Mouse (Mus musculus) CH12.LX (cell line): ENCODE data around the gene Rpl36-ps4. TPM values are rescaled to one million over a fixed set of nuclear protein-coding genes. Genes with fewer than 3 reads are reported as not detected.
"Not testable (repeated sequence)": the region's sequence is repeated elsewhere in the genome, so short reads cannot be mapped to it uniquely, and the experiment has no call there.

ENCODE experiments used
- DNase-seq: peaks from one replicate; pipeline ENCODE4 v3.0.0-alpha.2; 2013; ENCODE audit errors: extremely low read depth
- H3K27ac ChIP-seq: 2 replicates; pipeline ENCODE4 v1.5.1; 2012; ENCODE audit warnings: low read depth, mild to moderate bottlenecking, control low read depth, moderate library complexity; ENCODE audit not compliant: insufficient read depth
- H3K27me3 ChIP-seq: replicated peaks from 2 replicates; pipeline ENCODE3; 2012; ENCODE audit warnings: inconsistent platforms
- H3K36me3 ChIP-seq, 2 experiments: replicated peaks in 1 of 2; 2 replicates each; pipeline versions ENCODE3 to v1.6.1; 2012; ENCODE audit warnings: inconsistent platforms in 1 of 2, low read length in 1 of 2, mild to moderate bottlenecking in 1 of 2, mixed read lengths in 1 of 2, moderate library complexity in 1 of 2; ENCODE audit not compliant: control insufficient read depth in 1 of 2, insufficient read depth in 1 of 2
- H3K4me1 ChIP-seq, 2 experiments: 2 replicates each; pipeline ENCODE4 v1.6.1; 2012; ENCODE audit warnings: inconsistent platforms in 1 of 2, moderate library complexity in 1 of 2; ENCODE audit not compliant: insufficient read depth in 2 of 2, control insufficient read depth in 1 of 2
- H3K4me2 ChIP-seq: 2 replicates; pipeline ENCODE4 v1.6.1; 2012; ENCODE audit warnings: low read depth, mild to moderate bottlenecking, control low read depth; ENCODE audit not compliant: poor library complexity, insufficient read depth, severe bottlenecking
- H3K4me3 ChIP-seq, 3 experiments: fragments of 150-350 bp in 1 of 3; sonication (generic) in 1 of 3; replicated peaks in 1 of 3; 2 replicates each; pipeline versions ENCODE3 to v1.5.1; 2011 to 2012; ENCODE audit warnings: low read depth in 2 of 3, low read length in 2 of 3, mild to moderate bottlenecking in 2 of 3, moderate library complexity in 2 of 3, control low read depth in 1 of 3, improper control_type of control experiment in 1 of 3, inconsistent platforms in 1 of 3, mixed read lengths in 1 of 3; ENCODE audit not compliant: poor library complexity in 1 of 3
- H3K79me2 ChIP-seq: replicated peaks from 2 replicates; pipeline ENCODE4 v1.6.1; 2012; ENCODE audit warnings: mild to moderate bottlenecking, moderate library complexity; ENCODE audit not compliant: control insufficient read depth, poor library complexity, insufficient read depth, severe bottlenecking; ENCODE audit errors: extremely low read depth
- H3K9ac ChIP-seq: 2 replicates; pipeline ENCODE4 v1.6.1; 2012; ENCODE audit warnings: low read depth, mild to moderate bottlenecking, control low read depth, moderate library complexity; ENCODE audit not compliant: insufficient read depth
- H3K9me3 ChIP-seq: replicated peaks from 2 replicates; pipeline ENCODE3; 2012; ENCODE audit warnings: low read length, inconsistent platforms, mixed read lengths
- BHLHE40 ChIP-seq: IDR thresholded peaks from 2 replicates; pipeline ENCODE4 v1.6.1; 2011; ENCODE audit warnings: mild to moderate bottlenecking, low read depth, low read length, improper control_type of control experiment
- CHD1 ChIP-seq: IDR thresholded peaks from 2 replicates; pipeline ENCODE4 v1.6.1; 2012; ENCODE audit warnings: low read depth, low read length, improper control_type of control experiment, inconsistent platforms
- CHD2 ChIP-seq: IDR thresholded peaks from 2 replicates; pipeline ENCODE4 v1.6.1; 2011; ENCODE audit warnings: low read length, improper control_type of control experiment
- CTCF ChIP-seq, 2 experiments: IDR thresholded peaks in 1 of 2; conservative IDR thresholded peaks in 1 of 2; 2 replicates each; pipeline ENCODE4 v1.5.1; 2011 to 2012; ENCODE audit warnings: low read depth in 2 of 2, low read length in 2 of 2, improper control_type of control experiment in 1 of 2, inconsistent platforms in 1 of 2, mild to moderate bottlenecking in 1 of 2, moderate library complexity in 1 of 2
- ELF1 ChIP-seq: IDR thresholded peaks from 2 replicates; pipeline ENCODE4 v1.6.1; 2014; ENCODE audit warnings: low read depth, mild to moderate bottlenecking, inconsistent platforms, low read length, improper control_type of control experiment
- ETS1 ChIP-seq: conservative IDR thresholded peaks from 2 replicates; pipeline ENCODE4 v1.6.1; 2012; ENCODE audit warnings: low read depth, mild to moderate bottlenecking, inconsistent platforms, low read length, improper control_type of control experiment, moderate library complexity
- GABPA ChIP-seq: IDR thresholded peaks from 2 replicates; pipeline ENCODE4 v1.6.1; 2012; ENCODE audit warnings: low read depth, low read length, improper control_type of control experiment, inconsistent platforms; ENCODE audit not compliant: insufficient replicate concordance
- MAX ChIP-seq: IDR thresholded peaks from 2 replicates; pipeline ENCODE4 v1.6.1; 2011; ENCODE audit warnings: low read length, improper control_type of control experiment
- MEF2A ChIP-seq: IDR thresholded peaks from 2 replicates; pipeline ENCODE4 v1.6.1; 2014; ENCODE audit warnings: low read depth, mild to moderate bottlenecking, inconsistent platforms, low read length, improper control_type of control experiment, borderline replicate concordance
- MYC ChIP-seq: IDR thresholded peaks from 2 replicates; pipeline ENCODE4 v1.6.1; 2011; ENCODE audit warnings: low read depth, mild to moderate bottlenecking, improper control_type of control experiment, low read length
- POLR2AphosphoS2 ChIP-seq: IDR thresholded peaks from 2 replicates; pipeline ENCODE4 v1.6.1; 2011; ENCODE audit warnings: low read depth, low read length, improper control_type of control experiment
- RAD21 ChIP-seq: IDR thresholded peaks from 2 replicates; pipeline ENCODE4 v1.6.1; 2011; ENCODE audit warnings: low read depth, mild to moderate bottlenecking, low read length, improper control_type of control experiment, moderate library complexity
- SMC3 ChIP-seq: IDR thresholded peaks from 2 replicates; pipeline ENCODE4 v1.6.1; 2011; ENCODE audit warnings: low read depth, low read length, improper control_type of control experiment
- TBP ChIP-seq: conservative IDR thresholded peaks from 2 replicates; pipeline ENCODE4 v1.6.1; 2011; ENCODE audit warnings: low read depth, low read length, improper control_type of control experiment
- ZC3H11A ChIP-seq: IDR thresholded peaks from 2 replicates; pipeline ENCODE4 v1.6.1; 2012; ENCODE audit warnings: low read depth, mild to moderate bottlenecking, inconsistent platforms, low read length, improper control_type of control experiment
- dilution Hi-C: fragments of 300-500 bp; cut with MboI; formaldehyde crosslinking; loops from 2 replicates; pipeline ENCODE4 v1.14.3; 2020; ENCODE audit warnings: low sequenced_read_pairs; ENCODE audit not compliant: extremely low pct_unique_long_range_greater_than_20kb, extremely low pct_ligation_motif_present
- in situ Hi-C: fragments of 300-500 bp; cut with MboI; formaldehyde crosslinking; loops from 3 replicates; pipeline ENCODE4 v1.14.3; 2019; ENCODE audit warnings: low sequenced_read_pairs, low pct_ligation_motif_present, low pct_unique_long_range_greater_than_20kb, mixed read lengths
- polyA plus RNA-seq: library from polyadenylated mRNA; unstranded; fragments of >175 nt; gene quantifications from 2 replicates; pipeline ENCODE4 v1.2.1, GENCODE M21; 2012; ENCODE audit warnings: low read depth; ENCODE audit not compliant: insufficient read length
- total RNA-seq, 2 experiments: library from RNA; depleted of rRNA; stranded (reverse); fragments of 300-350 nt in 1 of 2; fragments of >200 nt in 1 of 2; gene quantifications; 2 replicates each; pipeline ENCODE4 v1.2.3; 2012 to 2014

Gene Rpl36-ps4
- total and polyA plus RNA-seq, 3 experiments, result not detected

- no peak for DNase-seq
- Histone ChIP-seq H3K4me2 (no peak overlapping the region), H3K79me2 (no peaks in the 10 kb centered on the region), H3K9ac (no peak overlapping the region), H3K27me3 (no peaks in the 10 kb centered on the region), H3K9me3 (peaks cover 3% of the 10 kb centered on the region), H3K27ac (no peak overlapping the region), H3K4me3 (no peak overlapping the region), H3K4me1 (peaks cover 0 to 3% of the 10 kb centered on the region in 2 experiments; a peak in 1 of 4 replicates), H3K36me3 (no peaks in the 10 kb centered on the region)
- in situ Hi-C loops (loop anchor here (25.0 kb wide), 1 partner anchor 249 kb away; no protein-coding TSS in a partner anchor), dilution Hi-C loops (no loop called here)
- TF ChIP-seq POLR2AphosphoS2 (no peak), CHD2 (no peak)
Measured at GRCm38 (mm10) chr17:87936156-87936555, 15.4 kb downstream of the Rpl36-ps4 start.

DNA sequence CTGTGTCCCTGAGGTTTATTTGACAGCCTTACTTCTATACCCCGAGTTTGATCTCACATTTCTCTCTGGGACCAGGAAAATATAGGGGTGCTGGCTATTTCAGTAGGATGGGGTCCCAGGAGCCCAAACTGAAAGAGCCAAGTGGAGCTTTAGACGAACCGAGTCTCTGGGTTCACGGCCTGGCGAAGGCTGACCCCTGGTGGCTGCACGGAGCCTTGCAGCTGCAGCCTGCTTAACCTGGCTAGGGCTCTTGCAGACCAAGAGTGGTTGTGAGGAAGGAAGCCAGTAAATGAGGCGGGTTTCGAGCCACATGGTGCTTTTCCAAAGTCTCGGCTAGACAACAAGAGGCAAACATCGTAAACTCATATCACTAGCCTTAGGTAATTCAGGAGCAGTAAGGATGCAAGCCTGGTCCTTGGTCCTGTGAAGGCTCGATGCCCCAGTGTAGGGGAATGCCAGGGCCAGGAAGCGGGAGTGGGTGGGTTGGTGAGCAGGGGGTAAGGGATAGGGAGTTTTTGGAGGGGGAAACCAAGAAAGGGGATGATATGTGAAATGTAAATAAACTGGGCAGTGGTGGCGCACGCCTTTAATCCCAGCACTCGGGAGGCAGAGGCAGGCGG, 28.3 kb downstream of the Rpl36-ps4 start:
- H3K79me2 ChIP-seq, result no peaks in the 10 kb centered on the region
- peaks cover 2 to 3% of the 10 kb centered on the region in 2 experiments; a peak in 1 of 4 replicates for H3K4me1 ChIP-seq
- no peak overlapping the region for H3K9ac ChIP-seq
- H3K36me3 ChIP-seq, result no peaks in the 10 kb centered on the region
- no peak overlapping the region for H3K4me2 ChIP-seq
- H3K27ac ChIP-seq, result no peak overlapping the region
- no peaks in the 10 kb centered on the region for H3K27me3 ChIP-seq
- dilution Hi-C loops, result no loop called here
- in situ Hi-C loops, result loop anchor here (10.0 to 25.0 kb wide), 2 partner anchors 64 to 262 kb away; no protein-coding TSS in a partner anchor
- H3K4me3 ChIP-seq, result no peak overlapping the region
- H3K9me3 ChIP-seq, result no peaks in the 10 kb centered on the region
- TF ChIP-seq MYC (no peak), GABPA (no peak), MAX (no peak), CHD1 (no peak), RAD21 (peak; percentile 98), CHD2 (no peak), ELF1 (no peak), ETS1 (no peak), ZC3H11A (peak; percentile 46; the same call in 1 of the 2 replicates), SMC3 (peak; percentile 96), TBP (no peak), BHLHE40 (no peak), MEF2A (peak; percentile 32; the same call in 1 of the 2 replicates), CTCF (conservative IDR thresholded peaks at IDR 0.05 in 1 of 2, IDR thresholded peaks at IDR 0.05 in 1 of 2; ENCODE audit: low read depth in 2 of 2, low read length in 2 of 2) (peak; percentile 91 to 96)
- peak; percentile 74 for DNase-seq

GRCm38 (mm10) chr17:87954618-87955124, 33.9 kb downstream of the Rpl36-ps4 start:
- dilution Hi-C loops, H3K79me2 ChIP-seq, H3K9me3 ChIP-seq, H3K4me2 ChIP-seq, DNase-seq, in situ Hi-C loops, H3K27ac ChIP-seq, H3K27me3 ChIP-seq, H3K4me3 ChIP-seq, H3K36me3 ChIP-seq, H3K4me1 ChIP-seq, H3K9ac ChIP-seq: not testable (repeated sequence)
